Mouse (Mus musculus): ENCODE measurements at regions not wholly inside any gene's neighbourhood (a gene's known extent, or its start where the extent isn't known, plus 50 kb on each side); places are given as distances from the start of the nearest gene placed in this dataset.

DNA sequence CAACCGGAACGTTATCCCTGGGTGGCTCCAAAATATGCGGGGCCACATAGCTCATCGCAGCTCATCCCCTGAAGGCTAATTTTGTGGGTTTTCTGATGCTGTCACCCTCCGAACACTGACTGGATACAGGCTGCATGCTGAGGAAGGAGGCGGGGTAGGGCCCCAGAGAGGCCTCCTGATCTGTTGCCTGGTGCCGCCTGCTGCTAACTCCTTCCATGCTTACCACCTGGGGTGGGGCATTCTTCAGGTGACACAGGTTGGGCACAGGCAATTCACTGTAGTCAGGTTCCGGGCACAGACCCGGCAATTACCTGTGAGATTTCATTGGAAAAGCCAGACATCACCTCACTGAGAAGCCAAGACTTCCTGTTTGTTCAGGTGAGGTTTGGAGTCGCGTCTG is 213.4 kb upstream of the Kazn start:
- DNase-seq, result no peak

DNA sequence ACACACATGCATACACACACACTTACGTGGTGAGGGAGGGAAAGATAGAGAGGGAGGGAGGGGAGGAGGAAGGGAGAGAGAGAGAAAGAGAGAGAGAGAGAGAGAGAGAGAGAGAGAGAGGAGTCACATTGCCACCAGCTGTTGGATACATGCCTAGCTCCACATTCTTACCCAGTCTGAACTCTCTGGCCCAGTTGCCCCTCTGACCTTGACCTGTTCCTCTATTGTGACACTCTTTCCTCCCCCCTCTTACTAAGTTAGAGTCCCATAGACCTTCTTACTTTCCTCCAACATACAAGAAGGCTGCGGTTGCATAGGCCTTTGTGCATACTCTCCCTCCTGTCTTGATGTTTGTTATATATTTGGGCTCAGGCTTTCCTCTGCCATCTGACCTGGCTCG is 211.7 kb upstream of the Kazn start:
- DNase-seq, result no peak

DNA sequence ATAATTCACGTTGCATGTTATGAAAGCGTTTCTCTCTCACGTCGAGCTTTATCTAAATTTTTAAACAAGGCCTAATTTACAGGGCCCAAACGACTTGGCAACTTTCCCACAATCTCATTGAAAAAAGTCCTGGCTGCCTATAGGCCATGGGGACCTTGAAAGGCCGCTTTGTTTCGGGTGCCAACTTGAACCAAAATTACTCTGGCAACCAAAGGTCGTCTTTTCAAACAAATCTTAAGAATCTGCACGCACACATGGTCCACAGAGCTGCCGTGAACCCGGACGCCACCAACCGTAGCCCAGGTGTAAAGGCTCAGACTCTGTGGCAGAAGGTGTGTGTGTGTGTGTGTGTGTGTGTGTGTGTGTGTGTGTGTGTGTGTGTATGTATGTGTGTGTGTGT is 210.5 kb upstream of the Kazn start:
- DNase-seq, result no peak

DNA sequence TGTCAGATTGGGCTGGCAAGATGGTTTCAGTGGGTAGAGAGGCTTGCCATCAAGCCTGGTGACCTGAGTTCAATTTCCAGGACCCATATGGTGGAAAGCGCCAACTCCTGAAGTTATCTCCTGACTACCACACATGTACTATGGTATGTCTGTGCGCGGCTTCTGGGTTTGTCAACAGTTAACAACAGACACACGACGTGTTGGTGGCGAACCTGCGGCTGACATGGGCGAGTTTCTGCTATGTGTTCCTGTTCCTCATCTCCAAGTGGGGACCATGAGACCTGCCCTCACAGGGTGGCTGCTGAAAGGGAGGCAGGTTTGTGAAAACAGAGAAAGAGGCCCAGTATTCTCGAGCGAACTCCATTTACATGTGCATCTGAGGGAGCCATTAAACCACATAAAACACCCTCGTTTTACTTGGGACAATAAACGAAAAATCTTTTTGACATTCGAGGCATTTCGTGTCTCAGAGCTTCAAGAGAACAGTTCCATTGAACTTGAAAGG is 210.0 kb upstream of the Kazn start:
- no peak for DNase-seq

DNA sequence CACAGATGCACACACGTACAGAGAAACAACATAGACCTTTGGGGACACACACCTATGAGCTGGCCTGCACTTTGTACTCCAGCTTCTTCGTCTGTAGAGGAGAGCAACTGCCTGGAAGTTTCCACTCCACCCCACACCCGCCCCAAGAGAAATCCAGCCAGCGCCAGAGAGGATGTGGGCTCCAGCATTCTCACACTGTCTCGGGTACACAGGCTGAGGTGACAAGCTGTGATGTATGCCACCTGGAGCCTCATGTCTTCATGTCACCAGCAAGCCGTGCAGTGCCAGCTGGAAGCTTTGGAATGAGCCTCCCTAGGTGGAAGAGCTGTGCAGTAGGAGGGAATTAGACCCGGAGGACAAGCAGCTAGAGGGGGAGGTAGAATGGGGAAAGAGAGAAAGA is 208.3 kb upstream of the Kazn start:
- DNase-seq, result peak; percentile 51

DNA sequence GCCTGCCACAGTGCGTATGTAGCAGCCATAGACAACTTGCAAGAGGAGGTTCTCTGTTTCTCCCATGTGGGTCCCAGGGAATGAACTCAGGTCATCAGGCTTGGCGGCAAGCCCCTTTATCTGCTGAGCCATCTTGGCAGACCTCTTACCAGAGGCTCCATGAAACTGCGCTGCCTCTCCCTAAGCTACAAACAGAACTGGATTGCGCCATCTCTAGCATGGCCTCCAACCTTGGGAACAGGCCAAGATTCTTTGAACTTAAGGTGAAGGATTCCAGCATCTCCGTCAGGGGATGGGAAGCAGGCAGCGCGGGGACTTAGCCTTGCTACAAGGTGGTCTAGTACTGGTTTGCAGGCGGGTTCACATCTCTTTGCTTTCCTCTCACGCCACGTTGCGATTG is 201.8 kb upstream of the Kazn start:
- DNase-seq, result peak; percentile 13

DNA sequence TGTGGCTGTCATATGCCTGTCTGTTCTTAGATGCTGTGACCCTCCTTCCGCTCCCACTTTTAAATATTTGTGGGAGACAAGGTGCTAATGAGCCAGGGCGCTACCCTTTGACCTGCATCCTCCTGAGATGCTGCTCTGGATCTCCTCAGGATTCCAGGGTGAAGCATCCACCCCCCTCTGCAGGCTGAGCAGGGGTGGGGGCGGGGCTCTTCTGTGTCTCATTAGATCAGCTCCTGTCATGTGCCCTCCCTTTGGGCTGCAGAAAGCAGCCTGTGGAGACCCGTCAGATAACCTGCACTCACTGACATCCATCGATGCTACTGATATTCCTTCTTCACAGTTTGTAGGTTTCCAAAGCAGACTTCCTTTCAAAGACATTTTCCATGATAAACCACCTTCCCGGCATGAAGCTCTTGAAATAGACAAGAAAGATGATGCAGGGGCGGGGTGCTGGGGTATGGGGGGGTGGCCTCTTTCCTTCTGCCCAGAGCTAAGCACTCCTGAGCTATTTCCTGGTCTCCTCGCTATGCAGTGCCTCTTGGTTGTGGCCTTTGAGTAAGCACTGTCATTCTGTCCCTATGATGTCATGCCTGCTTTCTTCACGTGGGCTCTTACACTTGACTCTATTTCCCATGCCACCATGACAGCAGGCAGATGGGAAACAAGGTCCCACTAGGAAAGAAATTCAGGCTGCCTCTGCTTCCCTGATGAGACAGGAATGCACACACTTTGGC is 200.4 kb upstream of the Kazn start:
- no peak for DNase-seq

DNA sequence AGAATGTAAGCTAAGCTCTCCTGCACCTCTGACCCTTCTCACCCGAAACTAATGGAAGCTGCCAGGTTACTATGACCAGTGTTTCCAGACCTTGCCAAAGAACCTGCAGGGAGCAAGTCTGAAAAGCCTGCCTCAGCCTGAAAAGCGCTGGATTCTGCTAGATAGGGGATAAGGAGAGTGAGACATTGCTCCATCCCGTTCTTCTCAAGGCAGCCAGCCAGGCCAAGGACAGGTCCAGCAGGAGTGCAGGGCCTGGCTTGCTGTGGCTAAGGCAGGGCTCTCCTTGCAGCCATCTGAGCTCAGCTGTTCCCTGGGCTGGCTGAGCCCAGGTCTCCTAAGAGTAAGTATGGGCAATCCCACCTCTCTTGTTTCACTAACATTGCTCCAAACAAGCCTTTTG is 185.4 kb upstream of the Kazn start:
- DNase-seq, result no peak

DNA sequence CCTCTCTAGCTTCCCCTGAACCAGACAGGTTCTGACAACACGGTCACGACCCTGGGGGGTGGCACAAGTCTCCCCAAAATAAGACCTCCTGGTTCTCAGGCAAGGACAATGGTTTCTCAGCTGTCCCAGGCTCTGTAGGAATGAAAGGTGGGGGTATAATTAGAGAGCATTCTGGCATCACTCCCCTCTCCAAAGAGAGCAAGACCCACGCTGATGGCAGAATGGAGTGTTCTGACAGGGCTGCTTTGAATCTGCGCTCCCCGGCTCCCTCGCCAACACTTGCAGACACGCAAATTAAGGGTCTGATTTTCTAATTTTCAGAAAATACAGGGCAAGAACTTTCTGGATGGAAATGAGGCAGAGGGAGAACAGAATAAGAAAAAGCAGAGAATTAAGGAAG is 181.2 kb upstream of the Kazn start:
- no peak for DNase-seq

DNA sequence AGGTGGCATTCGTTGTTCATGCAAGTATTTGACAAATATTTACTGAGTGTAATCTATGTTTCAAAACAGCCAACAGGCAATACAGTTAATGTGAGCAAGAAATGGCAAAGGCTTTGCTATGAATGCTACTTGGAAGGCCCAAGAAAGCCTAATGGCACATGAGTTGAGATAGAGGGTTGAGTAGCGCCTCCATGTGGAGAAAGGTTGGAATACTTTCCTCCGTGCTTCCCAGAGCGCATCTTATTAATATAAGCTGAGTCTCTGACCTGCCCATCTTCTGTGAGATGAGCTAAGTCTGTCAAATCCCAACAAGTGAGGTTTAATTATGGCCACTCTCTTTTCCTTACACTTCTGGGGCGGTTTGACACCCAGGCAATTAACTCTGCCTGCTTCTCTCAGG is 175.7 kb upstream of the Kazn start:
- no peak for DNase-seq

DNA sequence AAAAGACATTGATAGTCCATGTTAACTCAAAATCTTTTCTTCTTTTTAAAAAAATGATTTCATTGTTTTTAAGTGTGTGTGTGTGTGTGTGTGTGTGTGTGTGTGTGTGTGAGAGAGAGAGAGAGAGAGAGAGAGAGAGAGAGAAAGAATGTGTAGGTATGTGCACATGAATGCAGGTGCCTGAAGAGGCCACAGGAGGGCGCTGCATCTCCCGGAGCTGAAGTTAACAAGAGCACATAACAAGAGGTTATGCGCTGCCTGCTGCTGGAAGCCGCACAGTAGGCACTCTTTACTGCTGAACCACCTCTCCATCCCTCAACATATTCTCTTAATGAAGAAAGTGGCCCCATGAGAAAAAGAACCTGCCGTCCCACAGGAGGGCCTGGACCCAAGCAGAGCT is 172.6 kb upstream of the Kazn start:
- DNase-seq, result no peak

DNA sequence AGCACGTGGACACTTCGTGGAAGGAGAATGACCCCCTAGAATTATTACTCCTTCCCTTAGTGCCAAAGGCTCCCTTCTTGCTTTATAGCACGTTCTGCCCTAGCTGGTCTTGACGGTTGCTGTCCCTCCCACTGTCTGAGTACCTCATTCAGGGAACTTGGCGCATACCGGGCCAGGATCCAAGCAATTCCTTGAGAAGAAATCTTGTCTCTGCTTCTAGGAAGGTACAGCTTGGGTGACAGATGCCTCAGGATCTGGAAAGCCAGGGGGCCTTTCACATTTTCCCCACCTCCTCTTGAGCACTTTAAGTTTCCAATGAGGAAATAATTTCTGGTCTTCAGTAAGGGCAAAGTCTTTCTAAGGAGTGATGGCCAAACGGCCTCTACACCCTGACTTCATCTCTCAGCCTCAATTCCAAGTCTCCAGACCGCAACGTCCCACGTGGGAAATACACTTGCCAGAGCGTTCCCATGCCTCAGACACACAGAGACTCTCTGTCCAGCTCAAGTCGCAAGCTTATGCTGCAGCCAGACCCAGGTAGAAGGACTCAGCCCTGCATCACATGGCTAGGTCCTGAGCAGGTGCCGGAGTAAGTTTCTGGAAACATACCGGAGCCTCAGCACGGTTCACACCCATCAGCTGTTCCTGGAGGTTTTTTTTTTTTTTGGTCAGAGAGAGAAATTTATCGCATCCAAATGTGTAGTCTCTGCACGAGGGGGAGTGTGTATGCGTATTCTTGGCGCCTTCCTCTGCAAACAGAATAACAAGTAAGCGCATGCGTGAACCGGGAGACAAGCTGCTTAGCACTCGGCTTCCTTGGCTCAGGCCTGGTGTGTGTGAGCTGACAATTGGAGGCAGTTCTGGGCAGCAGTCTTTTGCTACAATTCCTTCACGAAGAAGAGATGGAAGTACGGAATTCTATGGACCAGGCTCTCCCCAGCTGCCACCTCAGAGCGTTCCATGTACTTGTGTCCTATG is 171.7 kb upstream of the Kazn start:
- DNase-seq, result peak; percentile 63

DNA sequence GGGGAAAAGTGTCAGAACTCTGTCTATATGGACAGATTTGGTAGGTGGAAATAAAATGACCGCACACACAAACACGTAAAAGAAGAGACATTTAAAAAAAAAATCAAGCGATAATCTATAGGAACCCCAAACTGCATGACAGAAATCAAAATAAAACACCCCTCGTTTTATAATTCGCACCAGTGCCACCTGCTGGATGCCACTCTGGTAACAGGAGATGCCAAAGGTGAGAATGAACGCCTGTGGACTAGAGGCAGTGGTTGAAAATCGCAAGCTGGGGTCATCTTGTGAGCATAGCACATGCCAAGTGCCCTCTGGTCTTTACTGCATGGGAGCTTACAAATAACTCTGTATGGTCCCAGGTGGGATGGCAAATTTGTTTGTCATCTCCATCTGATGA is 158.7 kb upstream of the Kazn start:
- no peak for DNase-seq

DNA sequence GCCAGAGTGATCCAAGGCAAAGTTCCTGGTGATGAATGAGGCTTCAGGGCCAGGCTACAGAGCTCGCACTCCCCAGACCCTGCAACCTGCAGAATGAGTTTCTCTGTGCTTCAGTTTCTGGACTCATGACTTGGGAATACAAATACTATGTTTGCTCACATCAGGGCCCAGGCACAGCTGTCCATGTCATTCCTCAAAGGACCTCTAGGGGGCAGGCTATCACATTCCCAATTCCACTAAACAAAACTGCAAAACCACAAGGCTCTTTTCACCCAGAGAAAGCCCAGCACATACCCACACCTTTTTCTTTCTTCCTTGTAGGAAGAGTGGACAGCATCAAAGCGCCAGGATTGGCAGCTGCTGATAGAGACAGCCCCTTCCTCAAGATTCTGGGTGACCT is 153.7 kb upstream of the Kazn start:
- peak; percentile 56 for DNase-seq

DNA sequence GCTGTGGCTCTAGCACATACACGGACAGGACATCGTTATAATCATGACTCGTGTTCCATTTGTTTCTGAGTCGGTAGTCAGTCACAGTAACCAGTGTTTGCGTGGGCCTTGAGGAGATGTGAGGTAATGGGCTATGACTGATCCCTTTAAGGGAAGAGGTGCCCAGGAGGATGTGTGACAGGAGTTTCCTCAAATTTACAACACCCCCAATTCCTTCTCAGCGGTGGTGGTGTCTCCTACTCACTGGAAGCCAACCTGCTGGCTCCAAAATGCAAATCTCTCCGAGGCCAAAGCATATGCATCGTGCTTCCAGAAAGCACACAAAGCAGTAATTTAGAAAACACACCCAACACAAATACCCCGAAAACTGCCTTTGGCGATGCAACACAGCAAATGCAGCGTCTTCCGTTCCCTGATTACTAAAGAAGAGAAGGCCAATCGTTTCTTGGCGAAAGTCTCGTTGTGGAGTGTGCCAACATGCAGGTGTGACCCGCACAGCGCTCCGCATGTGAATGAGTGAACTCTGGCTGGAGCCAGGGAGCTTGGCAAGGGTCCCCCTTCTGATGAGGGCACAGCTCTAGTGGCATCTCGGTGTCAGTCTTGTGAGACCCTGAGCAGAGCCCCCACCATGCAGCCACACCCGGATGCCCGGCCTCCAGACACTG is 151.5 kb upstream of the Kazn start:
- no peak for DNase-seq

DNA sequence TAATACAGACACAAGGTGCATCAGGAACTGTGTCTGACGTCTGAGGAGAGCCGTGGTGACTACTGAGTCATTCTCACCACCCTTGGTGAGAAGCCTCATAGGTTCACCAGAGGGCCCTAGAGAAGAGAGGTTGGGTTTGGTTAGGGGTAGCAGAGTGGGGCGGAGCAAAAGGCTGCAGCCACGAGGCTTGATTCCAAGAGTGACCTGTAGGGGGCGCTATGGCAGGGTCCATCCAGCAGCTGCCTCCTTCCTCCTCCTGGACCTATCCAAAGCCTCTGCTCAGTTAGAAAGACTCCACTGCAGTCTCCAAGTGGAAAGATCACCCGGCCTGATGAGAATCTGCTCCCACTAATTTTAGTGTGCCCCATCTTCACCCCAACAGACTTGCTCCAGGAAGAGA is 149.3 kb upstream of the Kazn start:
- DNase-seq, result no peak

DNA sequence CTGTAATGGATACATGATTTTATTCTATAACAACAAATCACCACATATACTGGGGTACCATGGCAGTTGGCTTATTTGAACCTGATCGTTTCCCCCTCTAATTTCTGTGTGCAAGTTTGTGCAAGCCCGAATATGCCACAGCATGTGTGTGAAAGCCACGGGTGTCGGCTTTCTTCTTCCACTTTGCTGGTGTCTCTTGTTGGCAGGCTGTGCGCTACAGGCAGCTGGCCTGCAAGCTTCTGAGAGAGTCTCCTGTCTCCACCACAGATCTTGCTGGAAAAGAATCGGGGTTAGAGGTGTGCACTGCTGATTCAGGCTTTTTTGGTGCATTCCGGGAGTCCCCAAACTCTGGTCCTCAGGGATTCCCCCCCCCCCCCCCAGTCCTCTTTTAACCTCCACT is 142.0 kb upstream of the Kazn start:
- DNase-seq, result no peak

DNA sequence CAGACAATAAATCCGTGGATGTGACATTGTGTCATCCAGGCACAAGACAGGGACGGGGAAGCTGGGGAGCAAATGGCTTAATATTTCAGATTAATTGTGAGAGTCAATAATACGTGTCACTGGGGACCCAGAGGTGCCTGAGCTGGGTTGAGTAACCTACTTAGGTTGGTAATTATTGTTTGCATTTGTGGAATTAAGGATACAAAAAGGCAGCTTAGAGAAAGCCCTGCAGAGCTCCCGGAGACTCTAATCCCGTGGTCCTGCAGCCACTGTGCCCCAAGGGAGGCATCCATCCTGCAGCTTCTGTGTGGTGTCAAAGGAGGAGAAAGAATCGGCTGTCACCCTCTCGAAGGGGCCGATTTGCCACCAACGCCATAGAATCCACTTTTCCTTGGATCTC is 139.3 kb upstream of the Kazn start:
- DNase-seq, result no peak

DNA sequence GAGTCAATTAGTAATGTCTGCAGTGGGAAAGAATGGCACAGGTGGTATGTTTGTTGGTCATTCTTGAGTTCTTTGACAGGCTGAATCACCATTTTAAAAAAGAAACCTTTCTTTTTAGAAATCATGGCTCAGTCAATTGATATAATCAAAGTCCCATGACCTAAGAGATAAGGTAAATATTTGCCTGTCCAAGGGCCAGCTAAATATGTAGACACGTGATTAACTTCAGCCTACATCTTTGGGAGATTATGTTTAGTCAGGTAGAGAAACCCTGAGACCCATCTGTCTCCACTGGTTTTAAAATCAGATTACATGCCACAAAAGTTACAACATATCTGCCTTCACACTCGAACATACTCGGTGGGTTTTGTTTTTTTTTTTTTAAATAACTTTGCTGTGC is 128.6 kb upstream of the Kazn start:
- no peak for DNase-seq

DNA sequence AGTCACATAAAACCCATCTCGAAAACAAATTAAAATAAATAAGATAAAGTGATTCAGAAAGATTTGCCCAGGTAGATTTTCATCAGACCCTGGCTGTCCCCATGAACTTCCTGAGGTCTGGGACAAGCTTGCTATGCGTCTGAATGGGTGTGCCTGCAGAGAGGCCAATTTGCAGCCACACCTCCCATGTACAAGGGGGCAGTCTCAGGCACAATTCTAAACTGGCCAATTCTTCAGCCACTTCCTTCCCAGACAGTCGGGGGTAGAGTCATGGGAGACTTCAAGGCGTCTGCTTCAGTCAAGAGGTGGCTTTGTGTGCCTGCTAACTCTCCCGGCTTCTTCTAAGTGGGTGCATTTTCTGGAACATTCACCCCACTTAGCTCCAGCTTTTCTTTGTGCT is 122.9 kb upstream of the Kazn start:
- DNase-seq, result no peak

DNA sequence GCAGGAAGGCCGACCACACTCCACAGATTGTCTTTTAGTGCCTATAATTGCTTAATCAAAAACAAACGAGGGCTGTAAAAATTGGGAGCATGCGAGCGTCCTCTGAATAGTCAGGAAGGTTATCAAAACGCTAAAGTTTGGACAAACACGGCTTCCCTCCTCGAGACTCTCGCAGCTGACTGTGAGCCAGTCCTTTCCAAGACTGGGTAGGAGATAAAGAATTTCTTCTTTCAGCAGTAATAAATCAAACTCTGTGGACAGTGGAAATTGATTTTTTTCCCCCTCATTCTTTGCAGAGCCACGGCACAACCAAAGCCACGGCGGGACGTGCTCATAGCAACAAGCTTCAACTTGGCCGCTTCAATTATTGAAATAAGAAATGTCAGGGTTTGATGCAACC is 119.7 kb upstream of the Kazn start:
- DNase-seq, result peak; percentile 21

DNA sequence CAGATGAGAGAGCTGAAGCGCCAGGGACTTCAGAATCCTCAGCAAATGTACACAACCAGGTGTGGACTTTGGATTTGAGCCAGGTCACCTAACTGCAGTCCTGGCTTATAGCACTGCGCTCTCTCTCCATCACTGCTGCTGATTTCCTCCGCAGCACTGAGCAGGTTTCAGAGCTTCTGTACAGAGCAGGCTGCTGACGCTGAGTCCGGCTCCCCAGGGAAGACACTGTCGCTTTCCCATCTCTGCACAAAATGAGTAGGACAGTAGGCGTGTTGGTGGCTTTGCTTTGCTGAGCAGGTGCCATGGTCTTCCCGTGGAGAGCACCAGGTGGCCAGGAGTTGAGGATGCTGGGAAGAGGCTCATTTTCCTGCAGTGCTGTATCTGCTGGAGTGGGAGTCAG is 116.2 kb upstream of the Kazn start:
- no peak for DNase-seq

DNA sequence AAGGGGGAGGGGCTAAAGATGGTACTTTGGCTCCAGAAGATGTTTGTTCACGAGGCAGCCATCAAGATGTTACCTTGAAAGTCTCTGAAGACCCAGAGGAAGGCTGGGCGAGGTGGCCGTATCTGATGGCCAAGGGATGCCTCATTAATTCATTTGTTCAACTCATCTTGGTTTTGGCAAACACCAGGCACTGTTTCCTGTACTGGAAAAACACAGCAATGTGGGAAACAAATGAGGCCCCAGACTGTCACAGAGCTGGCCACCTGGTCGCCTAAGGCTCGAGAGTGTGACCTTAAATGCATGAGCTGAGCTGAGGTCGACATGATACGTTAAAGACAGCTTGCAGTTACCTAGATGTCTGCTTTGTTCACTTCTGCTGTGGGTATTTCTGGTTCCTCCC is 114.3 kb upstream of the Kazn start:
- no peak for DNase-seq

DNA sequence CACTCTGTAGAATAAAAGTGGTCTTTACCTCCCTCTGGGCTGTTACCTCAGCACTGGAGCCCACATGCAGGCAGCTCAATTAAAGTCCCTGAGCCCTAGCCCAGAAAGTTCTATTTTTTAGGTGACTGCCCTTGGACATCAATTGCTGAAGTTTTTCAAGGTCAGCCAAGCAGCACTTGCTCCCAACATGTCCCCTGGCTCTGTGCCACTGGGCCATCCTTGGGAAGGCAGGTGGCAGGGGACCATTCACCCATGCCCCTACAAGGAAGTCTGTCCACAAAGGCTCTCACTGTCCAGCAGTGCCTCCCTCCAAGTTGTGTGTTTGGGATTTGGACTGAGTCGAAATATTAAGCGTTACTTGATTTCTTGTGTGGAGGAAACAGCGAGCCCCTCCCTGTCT is 112.6 kb upstream of the Kazn start:
- peak; percentile 26 for DNase-seq
